Mouse (Mus musculus) hindbrain, embryonic 12.5 days (tissue): ENCODE data around the gene 2310007B03Rik. TPM values are rescaled to one million over a fixed set of nuclear protein-coding genes. Genes with fewer than 3 reads are reported as not detected.
"Not testable (repeated sequence)": the region's sequence is repeated elsewhere in the genome, so short reads cannot be mapped to it uniquely, and the experiment has no call there.

Experiments
- ATAC-seq: fragments of 200-750 bp; cut with Nextera tagmentation; 2 replicates; pipeline ENCODE4 v1.8.0; 2017; ENCODE audit warnings: moderate TSS enrichment; ENCODE audit not compliant: low FRiP score
- H3K27ac ChIP-seq: fragments of 300-500 bp; sonication (generic); 2 replicates; pipeline ENCODE4 v1.5.1; 2016; ENCODE audit warnings: mild to moderate bottlenecking
- H3K27me3 ChIP-seq: fragments of 300-500 bp; sonication (generic); 2 replicates; pipeline ENCODE4 v1.6.1; 2016; ENCODE audit warnings: mild to moderate bottlenecking
- H3K36me3 ChIP-seq: fragments of 300-500 bp; sonication (generic); 2 replicates; pipeline ENCODE4 v1.6.1; 2016; ENCODE audit warnings: mild to moderate bottlenecking
- H3K4me1 ChIP-seq: fragments of 300-500 bp; sonication (generic); 2 replicates; pipeline ENCODE4 v1.6.1; 2016
- H3K4me2 ChIP-seq: fragments of 300-500 bp; sonication (generic); replicated peaks from 2 replicates; pipeline ENCODE4 v1.6.1; 2016; ENCODE audit warnings: mild to moderate bottlenecking
- H3K4me3 ChIP-seq: fragments of 300-500 bp; sonication (generic); 2 replicates; pipeline ENCODE4 v1.5.1; 2016; ENCODE audit warnings: mild to moderate bottlenecking
- H3K9ac ChIP-seq: fragments of 300-500 bp; sonication (generic); 2 replicates; pipeline ENCODE4 v1.6.1; 2016; ENCODE audit warnings: mild to moderate bottlenecking, moderate library complexity
- H3K9me3 ChIP-seq: fragments of 300-500 bp; sonication (generic); replicated peaks from 2 replicates; pipeline ENCODE4 v1.6.1; 2016; ENCODE audit warnings: mild to moderate bottlenecking
- WGBS: fragments of 180-500 bp; shearing (Covaris S2); methylation state at CpG from one replicate; pipeline ENCODE4 v1.1.7; 2016; 5-methylcytosine and 5-hydroxymethylcytosine counted together
- polyA plus RNA-seq: library from polyadenylated mRNA; unstranded; fragments of >200 nt; fragmentation: Nextera tagmentation; extraction: Ambion mirVana; gene quantifications from 2 replicates; pipeline ENCODE4 v1.2.1, GENCODE M21; 2016

Gene 2310007B03Rik
- polyA plus RNA-seq: 0.35 and 0.41 TPM in 2 replicates

DNA sequence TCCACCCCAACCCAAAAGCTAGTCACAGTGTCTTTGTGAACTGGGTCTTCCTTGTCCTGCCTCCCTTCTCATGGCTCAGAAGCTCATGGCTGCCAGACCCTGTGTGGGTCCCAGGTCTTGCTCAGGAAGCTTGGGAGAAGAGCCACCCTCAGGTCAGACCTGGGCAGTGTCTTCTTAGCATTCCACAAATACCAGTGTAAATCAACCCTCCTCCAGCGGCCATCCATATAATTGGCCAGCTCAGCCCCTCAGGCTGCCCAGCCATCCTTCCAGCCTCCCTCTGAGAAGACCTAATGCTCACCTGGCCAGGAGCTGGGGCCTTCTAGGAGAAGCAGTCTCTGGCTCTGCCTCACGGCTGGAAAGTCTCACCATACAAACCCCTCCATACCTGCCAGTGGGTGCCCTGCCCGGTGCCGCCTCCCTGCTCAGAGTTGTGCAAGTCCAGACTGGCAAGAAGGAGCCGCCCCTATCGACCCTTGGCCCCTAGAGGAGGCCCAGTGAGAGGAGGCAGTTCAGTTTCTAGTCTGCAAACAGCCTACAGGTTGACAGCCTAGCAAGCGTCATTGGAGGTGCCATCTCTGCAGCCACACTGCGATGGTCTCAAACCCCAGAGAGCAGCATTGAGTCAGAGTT lies at the start of gene 2310007B03Rik:
Gene 2310007B03Rik, minus strand, starts transcription at position 448 of the 633 bp plus-strand sequence.
- Histone ChIP-seq H3K27me3 (no peaks in the 10 kb centered on the region), H3K4me2 (no peak within 1 kb of the TSS), H3K9me3 (no peaks in the 10 kb centered on the region), H3K4me1 (no peaks in the 10 kb centered on the region), H3K36me3 (no peaks in the 10 kb centered on the region), H3K4me3 (no peak within 1 kb of the TSS), H3K27ac (no peak within 1 kb of the TSS), H3K9ac (no peak within 1 kb of the TSS)
- no peak for ATAC-seq
- 70% methylated on average over 8 of the region's 8 CpGs for WGBS

DNA sequence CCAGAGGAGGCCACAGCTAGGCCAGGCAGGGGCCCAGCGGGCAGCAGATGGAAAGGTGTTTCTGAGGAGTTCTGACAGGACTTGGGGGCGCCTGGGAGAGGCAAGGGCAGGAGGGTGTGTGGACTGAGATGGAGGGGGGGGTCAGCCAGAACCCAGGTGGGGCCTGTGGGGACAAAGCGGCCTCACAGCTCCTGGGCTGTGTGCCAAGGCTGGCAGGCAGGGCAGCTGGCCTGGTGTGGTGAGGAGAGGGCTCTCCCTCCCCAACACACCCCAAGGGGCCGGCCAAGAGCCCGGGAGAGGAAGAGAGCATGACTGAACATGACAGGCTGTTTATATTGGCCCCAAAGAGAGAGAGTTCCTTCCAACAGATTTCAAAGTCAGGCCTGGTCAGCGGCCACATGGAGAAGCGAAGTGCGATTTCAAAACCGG lies 49.5 kb upstream of the 2310007B03Rik start:
- 48% methylated on average over 9 of the region's 9 CpGs for WGBS
- Histone ChIP-seq H3K27ac (peak overlapping the region; percentile 66; the same call in 1 of the 2 replicates), H3K4me2 (0 out of 2 replicates have a peak overlapping the region, but pooled peaks have one; percentile 6), H3K4me3 (no peak overlapping the region), H3K9ac (no peak overlapping the region), H3K4me1 (peaks cover 47% of the 10 kb centered on the region), H3K36me3 (no peaks in the 10 kb centered on the region), H3K9me3 (no peaks in the 10 kb centered on the region), H3K27me3 (no peaks in the 10 kb centered on the region)
- ATAC-seq: peak; percentile 77

DNA sequence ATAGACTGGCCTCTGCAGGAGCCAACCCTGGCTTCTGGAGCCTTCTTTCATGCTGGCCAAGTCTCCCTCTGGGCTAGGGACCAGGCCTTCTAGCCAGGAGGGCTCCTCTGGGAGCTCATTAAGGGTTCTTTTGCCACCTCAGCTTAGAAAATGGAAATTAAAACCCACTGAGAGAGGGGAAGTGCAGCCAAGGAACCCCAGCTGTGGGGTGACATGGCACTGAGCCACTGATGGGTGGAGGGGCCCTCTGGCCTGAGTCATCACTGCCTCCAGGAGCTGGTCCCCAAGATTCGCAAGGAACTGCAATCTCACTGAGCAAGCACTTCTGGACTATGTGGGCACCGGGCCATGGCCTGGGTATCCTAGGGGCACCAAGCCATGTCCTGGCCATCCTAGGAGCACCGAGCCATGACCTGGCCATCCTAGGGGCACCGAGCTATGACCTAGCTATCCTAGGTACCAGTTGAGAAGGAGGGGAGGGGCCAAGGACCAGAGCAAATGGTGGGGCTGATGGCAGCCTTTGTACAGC lies 46.9 kb upstream of the 2310007B03Rik start:
- H3K27me3 ChIP-seq: no peaks in the 10 kb centered on the region
- H3K4me2 ChIP-seq: no peak overlapping the region
- no peaks in the 10 kb centered on the region for H3K9me3 ChIP-seq
- H3K36me3 ChIP-seq: no peaks in the 10 kb centered on the region
- no peak overlapping the region for H3K27ac ChIP-seq
- no peak overlapping the region for H3K9ac ChIP-seq
- H3K4me1 ChIP-seq: peaks cover 40% of the 10 kb centered on the region
- 93% methylated on average over 4 of the region's 4 CpGs for WGBS
- ATAC-seq: no peak
- no peak overlapping the region for H3K4me3 ChIP-seq

DNA sequence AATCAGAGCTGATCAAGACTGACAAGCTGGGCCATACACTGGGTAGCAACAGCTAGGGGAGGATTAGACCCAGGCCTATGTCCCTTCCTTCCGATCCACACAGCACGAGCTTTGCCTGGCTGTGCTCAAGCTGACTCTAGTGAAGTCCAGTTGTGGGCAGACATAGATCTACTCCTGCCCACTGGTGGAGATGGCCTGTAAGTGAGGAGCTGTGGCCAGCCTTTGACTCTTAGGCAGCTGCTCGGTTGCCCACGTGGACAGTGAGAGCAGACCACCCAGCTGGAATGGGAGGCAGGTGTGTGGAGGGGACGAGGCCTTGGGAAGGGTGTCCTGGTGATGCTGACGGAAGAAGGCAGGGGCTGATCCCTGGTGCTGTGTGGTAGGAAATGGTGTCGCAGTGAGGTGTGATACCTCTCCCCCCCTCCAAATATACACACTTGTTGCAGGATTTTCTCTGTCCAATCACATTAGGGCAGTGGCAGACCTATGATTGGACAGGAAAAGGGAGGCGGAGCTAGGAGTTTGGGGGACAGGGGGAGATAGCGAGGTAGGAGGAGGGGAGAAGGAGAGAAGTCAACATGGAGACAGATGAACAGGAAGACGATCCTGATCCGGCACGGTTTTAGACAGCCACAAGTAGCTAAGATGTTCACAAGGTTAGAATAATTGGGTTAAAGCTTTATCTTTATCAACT lies 45.7 kb upstream of the 2310007B03Rik start:
- Histone ChIP-seq H3K4me3 (no peak overlapping the region), H3K27ac (no peak overlapping the region), H3K27me3 (no peaks in the 10 kb centered on the region), H3K4me1 (peaks cover 33% of the 10 kb centered on the region), H3K9me3 (no peaks in the 10 kb centered on the region), H3K36me3 (no peaks in the 10 kb centered on the region), H3K4me2 (no peak overlapping the region), H3K9ac (no peak overlapping the region)
- no peak for ATAC-seq
- WGBS: 64% methylated on average over 12 of the region's 12 CpGs

DNA sequence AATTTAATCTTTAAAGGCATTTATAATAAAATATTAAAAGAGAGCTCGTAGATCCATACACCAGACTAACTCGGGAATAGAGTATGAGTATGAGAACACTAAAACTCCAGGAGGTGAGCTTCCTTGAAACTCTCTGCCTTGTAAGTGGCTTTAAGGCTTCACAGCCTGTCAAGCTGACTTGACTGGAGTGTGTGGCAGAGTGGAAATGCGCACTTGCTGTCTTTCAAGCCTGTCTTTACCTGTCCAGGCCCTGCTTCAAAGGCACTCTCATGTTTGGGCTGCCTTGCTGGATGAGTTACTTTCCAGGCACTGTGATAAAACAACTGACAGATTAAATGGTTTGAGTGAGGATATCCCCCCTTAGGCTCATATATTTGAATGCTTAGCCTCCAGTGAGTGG lies 37.2 kb upstream of the 2310007B03Rik start:
- no peak overlapping the region for H3K4me3 ChIP-seq
- H3K27ac ChIP-seq: no peak overlapping the region
- no peaks in the 10 kb centered on the region for H3K36me3 ChIP-seq
- 86% methylated on average over 3 of the region's 3 CpGs for WGBS
- H3K27me3 ChIP-seq: no peaks in the 10 kb centered on the region
- no peaks in the 10 kb centered on the region for H3K4me1 ChIP-seq
- H3K9me3 ChIP-seq: 0 out of 2 replicates have a peak, but pooled peaks cover 5% of the 10 kb centered on the region
- no peak overlapping the region for H3K4me2 ChIP-seq
- no peak overlapping the region for H3K9ac ChIP-seq
- ATAC-seq: no peak

DNA sequence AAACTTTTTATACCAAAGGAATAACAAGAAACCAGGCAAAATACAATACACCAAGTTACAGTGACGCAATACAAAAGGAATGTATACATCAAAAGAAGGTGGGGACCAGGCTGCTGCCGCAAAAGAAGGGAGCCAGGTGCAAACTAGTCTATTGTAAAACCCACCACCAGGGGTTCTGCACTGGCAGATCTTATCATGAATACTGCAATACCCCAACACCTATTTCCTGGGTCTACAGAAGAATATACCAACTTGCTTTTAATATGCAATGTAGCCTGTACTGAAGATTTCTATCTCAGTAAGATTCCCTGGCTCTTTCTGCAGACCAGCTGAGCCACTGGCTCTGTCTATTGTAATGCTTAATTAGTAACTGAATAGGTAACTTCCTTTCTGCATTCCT lies 36.7 kb upstream of the 2310007B03Rik start:
- H3K4me3 ChIP-seq, H3K4me2 ChIP-seq, ATAC-seq, H3K27ac ChIP-seq, H3K36me3 ChIP-seq, H3K9me3 ChIP-seq, H3K4me1 ChIP-seq, H3K9ac ChIP-seq, H3K27me3 ChIP-seq: not testable (repeated sequence)
- 93% methylated on average over 2 of the region's 2 CpGs for WGBS

DNA sequence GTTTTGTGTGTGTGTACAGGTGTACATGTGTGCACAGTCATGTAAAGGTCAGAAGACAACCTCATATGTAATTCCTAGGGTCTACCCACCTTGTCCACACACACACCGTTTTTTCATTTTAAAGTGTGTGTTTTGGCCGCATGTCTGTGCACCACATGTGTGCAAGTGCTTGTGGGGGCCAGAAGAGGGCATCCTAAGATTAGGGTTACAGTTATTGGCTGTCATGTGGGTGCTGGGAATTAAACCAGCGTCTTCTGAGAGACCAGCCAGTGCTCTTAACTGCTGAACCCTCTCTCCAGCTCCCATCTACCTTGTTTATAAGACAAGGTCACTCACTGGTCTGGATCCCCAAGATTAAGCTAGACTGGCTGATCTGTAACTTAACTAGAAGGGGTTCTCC lies 34.2 kb upstream of the 2310007B03Rik start:
- WGBS: 92% methylated on average over 3 of the region's 3 CpGs
- Histone ChIP-seq H3K4me2 (no peak overlapping the region), H3K4me1 (peaks cover 10% of the 10 kb centered on the region), H3K27me3 (peaks cover 18% of the 10 kb centered on the region), H3K36me3 (no peaks in the 10 kb centered on the region), H3K9me3 (0 out of 2 replicates have a peak, but pooled peaks cover 5% of the 10 kb centered on the region), H3K9ac (no peak overlapping the region), H3K27ac (no peak overlapping the region), H3K4me3 (no peak overlapping the region)
- no peak for ATAC-seq

DNA sequence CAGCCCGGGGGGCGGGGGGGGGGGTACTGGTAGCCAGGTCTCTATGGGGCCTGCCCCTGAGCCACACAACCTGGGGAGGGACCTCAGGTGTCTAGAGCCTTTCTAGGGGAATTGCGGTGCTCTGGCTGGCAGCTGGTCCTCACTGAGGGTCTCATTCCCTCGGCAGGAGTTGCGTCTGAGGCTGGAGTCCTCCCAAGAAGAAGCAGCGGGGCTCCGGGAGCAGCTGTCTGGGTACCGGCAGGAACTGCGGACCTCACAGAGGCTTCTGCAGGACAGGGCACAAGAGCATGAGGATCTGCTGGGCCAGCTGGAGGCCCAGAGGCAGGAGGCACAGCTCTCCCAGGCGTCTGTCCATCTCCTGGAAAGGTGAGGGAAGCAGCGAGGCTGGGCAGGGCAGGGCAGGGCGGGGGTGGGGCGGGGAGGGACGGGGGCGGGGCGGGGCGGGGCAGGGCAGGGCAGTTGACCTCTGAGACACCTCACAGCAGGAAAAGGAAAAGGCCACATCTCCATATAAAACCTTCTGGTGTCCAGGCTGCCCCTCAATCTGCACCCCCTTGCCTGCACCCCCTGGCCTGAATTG lies 30.1 kb upstream of the 2310007B03Rik start:
- Histone ChIP-seq H3K36me3 (no peaks in the 10 kb centered on the region), H3K9ac (no peak overlapping the region), H3K27me3 (peaks cover 30% of the 10 kb centered on the region), H3K4me3 (no peak overlapping the region), H3K27ac (no peak overlapping the region), H3K4me2 (0 out of 2 replicates have a peak overlapping the region, but pooled peaks have one; percentile 3), H3K4me1 (peaks cover 10% of the 10 kb centered on the region), H3K9me3 (0 out of 2 replicates have a peak, but pooled peaks cover 5% of the 10 kb centered on the region)
- ATAC-seq: no peak
- WGBS: under 1% methylated on average over 9 of the region's 17 CpGs

DNA sequence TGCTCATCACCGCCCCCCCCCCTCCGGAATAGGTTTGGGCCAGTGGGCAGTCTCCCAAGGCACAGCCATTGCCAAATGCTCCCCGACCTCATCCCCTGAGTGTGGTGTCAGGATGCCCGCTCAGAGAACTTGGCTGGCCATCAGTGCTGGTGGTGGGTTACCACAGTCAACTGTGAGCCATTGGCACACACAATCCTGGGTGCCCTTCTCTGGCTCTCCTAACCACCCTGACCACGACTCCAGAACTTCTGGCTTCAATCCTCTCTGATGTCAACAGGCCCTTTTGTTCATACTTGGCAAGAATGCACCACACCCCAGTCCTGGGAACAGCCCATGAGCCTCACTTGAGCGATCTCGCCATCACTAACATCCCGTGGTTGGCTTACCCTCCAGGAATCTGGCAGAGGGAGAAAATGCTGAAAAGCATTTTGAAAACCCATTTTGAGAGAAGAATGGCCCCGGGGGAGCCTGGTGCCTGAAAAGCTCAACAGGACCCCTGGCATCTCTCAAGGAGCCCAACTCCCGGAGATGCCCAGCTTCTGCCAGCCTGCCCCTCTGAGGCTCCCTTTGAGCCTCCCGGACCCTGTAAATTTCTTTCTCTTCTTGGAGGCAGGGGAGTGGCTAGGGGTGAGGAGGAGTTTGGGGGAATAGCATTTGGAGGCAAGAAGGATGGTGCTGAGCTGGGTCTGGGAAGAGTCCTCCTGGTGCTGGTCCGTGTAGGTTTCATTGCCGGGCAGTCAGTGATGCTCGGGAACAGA lies 23.5 kb upstream of the 2310007B03Rik start:
- 78% methylated on average over 14 of the region's 14 CpGs for WGBS
- no peak overlapping the region for H3K4me3 ChIP-seq
- H3K4me2 ChIP-seq: no peak overlapping the region
- no peak overlapping the region for H3K27ac ChIP-seq
- ATAC-seq: no peak
- no peaks in the 10 kb centered on the region for H3K9me3 ChIP-seq
- H3K9ac ChIP-seq: no peak overlapping the region
- peaks cover 15% of the 10 kb centered on the region for H3K27me3 ChIP-seq
- H3K36me3 ChIP-seq: no peaks in the 10 kb centered on the region
- H3K4me1 ChIP-seq: no peaks in the 10 kb centered on the region

DNA sequence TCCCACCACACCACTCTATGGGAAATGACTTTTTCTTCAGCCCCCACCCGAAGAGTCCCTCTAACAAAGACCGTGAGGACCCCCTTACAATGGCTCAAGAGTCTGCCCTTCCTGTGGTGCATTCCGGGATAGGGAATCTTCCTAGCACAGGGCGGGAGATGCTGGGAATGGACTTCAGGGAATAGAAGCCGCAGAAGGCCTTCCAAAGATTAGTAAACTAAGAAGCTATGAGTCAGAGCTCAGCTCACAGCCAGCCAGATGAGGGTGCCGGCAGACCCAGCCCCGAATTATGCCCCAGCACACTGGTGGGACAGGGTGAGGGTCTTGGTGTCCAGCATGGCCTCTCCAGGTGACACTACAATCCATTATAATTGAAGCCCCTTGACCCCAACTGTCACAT lies 21.5 kb upstream of the 2310007B03Rik start:
- peaks cover 17% of the 10 kb centered on the region for H3K27me3 ChIP-seq
- 91% methylated on average over 7 of the region's 7 CpGs for WGBS
- H3K4me1 ChIP-seq: peaks cover 3% of the 10 kb centered on the region
- H3K4me2 ChIP-seq: no peak overlapping the region
- ATAC-seq: no peak
- H3K4me3 ChIP-seq: no peak overlapping the region
- no peaks in the 10 kb centered on the region for H3K9me3 ChIP-seq
- H3K27ac ChIP-seq: no peak overlapping the region
- no peaks in the 10 kb centered on the region for H3K36me3 ChIP-seq
- no peak overlapping the region for H3K9ac ChIP-seq

DNA sequence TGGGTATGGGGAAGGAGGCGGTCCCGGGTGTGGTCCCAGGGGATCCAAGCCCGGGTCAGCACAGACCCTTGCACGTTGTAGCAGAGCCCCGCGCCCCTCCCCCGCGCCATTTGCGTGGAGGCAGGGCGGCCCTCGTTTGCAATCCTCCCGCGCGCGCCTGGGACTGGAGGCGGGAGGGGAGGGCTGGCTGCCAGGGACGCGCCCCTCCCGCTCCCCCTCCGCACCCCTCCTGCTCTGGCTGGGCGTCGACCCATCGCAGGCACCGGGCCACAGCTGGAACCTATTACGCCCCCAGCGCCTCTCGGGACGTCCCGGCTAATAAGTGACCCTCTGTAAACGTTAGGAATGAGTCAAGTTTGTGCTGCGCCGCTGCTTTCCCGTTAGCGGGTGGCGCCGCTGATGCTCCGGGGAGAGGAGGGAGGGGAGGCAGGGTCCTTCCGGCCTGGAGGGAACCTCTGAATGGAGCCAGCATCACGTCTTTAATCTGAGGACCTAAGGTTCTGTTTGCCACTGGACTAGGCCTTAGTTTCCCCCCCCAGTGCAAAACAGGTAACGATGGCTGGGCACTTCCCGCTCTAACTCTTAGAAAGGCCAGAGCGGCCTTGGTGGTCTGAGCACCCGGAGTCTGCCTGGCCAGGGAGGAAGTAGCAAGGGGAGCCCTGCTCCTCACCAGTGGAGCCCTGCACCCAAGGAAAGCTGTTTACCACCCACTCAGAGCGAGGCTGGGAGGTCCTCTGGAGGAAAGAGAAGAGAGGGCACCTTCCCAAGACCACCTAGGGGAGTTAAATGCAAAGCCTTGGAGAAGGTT lies 16.0 kb upstream of the 2310007B03Rik start:
- 3% methylated on average over 38 of the region's 44 CpGs for WGBS
- Histone ChIP-seq H3K27me3 (peaks cover 19% of the 10 kb centered on the region), H3K9me3 (no peaks in the 10 kb centered on the region), H3K4me2 (peak overlapping the region; percentile 82), H3K4me1 (peaks cover 21% of the 10 kb centered on the region), H3K4me3 (peak overlapping the region; percentile 40), H3K36me3 (no peaks in the 10 kb centered on the region), H3K9ac (peak overlapping the region; percentile 56), H3K27ac (peak overlapping the region; percentile 52)
- peak; percentile 80 for ATAC-seq
